Comparison of ENCODE assay signal across 9 mouse cellular contexts in the genomic region with DNA sequence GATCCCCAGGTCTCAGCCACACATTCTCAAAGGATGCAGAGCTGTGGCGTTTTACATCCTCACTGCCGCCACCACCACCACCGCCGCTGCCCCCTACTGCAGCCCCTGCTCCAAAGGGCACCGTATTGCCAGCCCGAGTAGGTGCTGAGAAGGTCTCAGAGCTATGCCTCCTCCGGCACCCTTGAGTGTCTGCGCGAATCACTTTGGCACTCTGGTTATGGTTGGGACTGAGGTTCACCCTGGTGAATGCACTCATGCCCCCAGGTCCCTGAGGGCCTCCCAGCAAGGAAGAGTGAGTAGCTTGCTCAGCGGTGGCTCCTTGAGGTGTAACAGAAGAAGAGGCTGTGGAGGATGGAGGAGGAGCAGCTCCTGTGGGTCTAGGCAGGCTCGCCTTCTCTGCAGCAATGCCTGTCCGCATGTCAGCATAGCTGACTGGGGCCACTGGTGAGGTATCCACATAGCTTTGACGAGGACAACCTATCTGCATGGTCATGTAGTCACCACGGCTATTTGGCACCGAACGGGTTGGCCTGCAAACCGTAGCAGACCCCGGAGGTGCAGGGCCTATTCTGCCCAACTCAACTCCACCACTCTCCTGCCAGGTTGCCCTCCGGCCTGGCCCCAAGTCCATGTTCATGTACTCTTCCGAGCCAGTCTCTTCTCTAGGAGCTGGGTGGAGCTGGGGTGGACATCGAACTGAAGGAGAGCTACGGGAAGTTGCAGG. TPM values are rescaled to one million over a fixed set of nuclear protein-coding genes. Genes with fewer than 3 reads are reported as not detected.
DNase-seq lines count a peak whose midpoint lies in the region; ATAC-seq lines count a peak whose summit lies in the region.
"Had no signal": no experiment of that assay in that cellular context is flagged by ENCODE, and none has a peak within 500 bp of the region (broad histone marks: within the 10 kb centered on the region; RNA-seq: fewer than 3 reads in every experiment).

No protein-coding gene starts in this region.

- H3K4me3 ChIP-seq in forebrain, embryonic 11.5 days (ENCODE audit: low read depth, low read length) = peak overlapping the region; percentile 37
- peak overlapping the region; percentile 75 for H3K4me3 ChIP-seq in limb, embryonic 15.5 days

- H3K4me2 ChIP-seq in forebrain, embryonic 11.5 days (ENCODE audit: low read depth, low read length, severe bottlenecking) = peak overlapping the region; percentile 57
- peak overlapping the region; percentile 73 for H3K4me2 ChIP-seq in limb, embryonic 15.5 days

- peaks cover 17% of the 10 kb centered on the region for H3K4me1 ChIP-seq in forebrain, embryonic 11.5 days (replicated peaks; ENCODE audit: control insufficient read depth, insufficient read depth, low read length)
- peaks cover 44% of the 10 kb centered on the region for H3K4me1 ChIP-seq in limb, embryonic 15.5 days

- peaks cover 17% of the 10 kb centered on the region for H3K36me3 ChIP-seq in forebrain, embryonic 11.5 days (ENCODE audit: control insufficient read depth, insufficient read depth, low read length)
- H3K36me3 ChIP-seq in limb, embryonic 15.5 days = peaks cover 24% of the 10 kb centered on the region
- H3K36me3 ChIP-seq: G1E had no signal

- no peak overlapping the region for H3K27ac ChIP-seq in forebrain, embryonic 11.5 days (ENCODE audit: low read depth, low read length)
- H3K27ac ChIP-seq in limb, embryonic 15.5 days = peak overlapping the region; percentile 69

- no peaks in the 10 kb centered on the region; the same call in 1 of the 2 replicates for H3K9me3 ChIP-seq in forebrain, embryonic 11.5 days (ENCODE audit: control insufficient read depth, low read length)
- no peaks in the 10 kb centered on the region for H3K9me3 ChIP-seq in limb, embryonic 15.5 days

- peak overlapping the region; percentile 66 for H3K9ac ChIP-seq in forebrain, embryonic 11.5 days (ENCODE audit: low read length)
- H3K9ac ChIP-seq in limb, embryonic 15.5 days = peak overlapping the region; percentile 43

- no peaks in the 10 kb centered on the region for H3K27me3 ChIP-seq in forebrain, embryonic 11.5 days (ENCODE audit: control insufficient read depth, insufficient read depth, low read length)
- H3K27me3 ChIP-seq in limb, embryonic 15.5 days = no peaks in the 10 kb centered on the region

- no peak for ATAC-seq in forebrain, embryonic 11.5 days (replicated peaks; ENCODE audit: low FRiP score)
- no peak for ATAC-seq in limb, embryonic 15.5 days (ENCODE audit: insufficient number of reproducible peaks, low FRiP score, low TSS enrichment, low read depth)

- peak; percentile 28 for DNase-seq in kidney, adult 18-20 months
- no peak for DNase-seq in kidney, adult 8-10 months
- DNase-seq in NIH3T3 (ENCODE audit: low read depth) = peak; percentile 39
- peak; percentile 61 for DNase-seq in forebrain, embryonic 11.5 days (ENCODE audit: low spot score)
- DNase-seq in heart, postnatal 4 days = peak; percentile 47
- DNase-seq in skeletal muscle tissue, adult 2 months (ENCODE audit: low read depth, low spot score) = peak; percentile 68
- no peak for DNase-seq in thymus, postnatal 25 days

- 62% methylated on average over 22 of the region's 22 CpGs for WGBS in forebrain, embryonic 11.5 days
- WGBS in limb, embryonic 15.5 days = 64% methylated on average over 22 of the region's 22 CpGs

RNA-seq across cellular contexts. Expression of a gene that starts 4.0 kb away (rescaled TPM):
- 14.2 and 17.5 TPM in 2 replicates for polyA plus RNA-seq in forebrain, embryonic 11.5 days (2014; fragmentation: Nextera tagmentation; extraction: Ambion mirVana)
- 10 to 100 TPM; 39.4 to 43.1 TPM for total RNA-seq in heart, postnatal 4 days (2021)
- 13.4 and 13.5 TPM in 2 replicates for polyA plus RNA-seq in limb, embryonic 15.5 days (2015; fragmentation: Nextera tagmentation; extraction: Ambion mirVana)
- polyA plus RNA-seq: G1E had no signal

RNA-seq across cellular contexts. Expression of a gene that starts 29.0 kb away (rescaled TPM):
- 6.3 and 7.5 TPM in 2 replicates for polyA plus RNA-seq in forebrain, embryonic 11.5 days (2014; fragmentation: Nextera tagmentation; extraction: Ambion mirVana)
- 10 to 100 TPM; 11.6 to 11.8 TPM for total RNA-seq in heart, postnatal 4 days (2021)
- polyA plus RNA-seq in limb, embryonic 15.5 days (2015; fragmentation: Nextera tagmentation; extraction: Ambion mirVana) = 11.0 and 11.2 TPM in 2 replicates

RNA-seq across cellular contexts. Expression of a gene that starts 54.3 kb away (rescaled TPM):
- polyA plus RNA-seq in forebrain, embryonic 11.5 days (2014; fragmentation: Nextera tagmentation; extraction: Ambion mirVana) = 40.2 and 42.7 TPM in 2 replicates
- total RNA-seq in heart, postnatal 4 days (2021) = not detected
- polyA plus RNA-seq in limb, embryonic 15.5 days (2015; fragmentation: Nextera tagmentation; extraction: Ambion mirVana) = 39.8 and 43.6 TPM in 2 replicates
- polyA plus RNA-seq: G1E had no signal

Comparison
In these comparisons a context has a peak if more than half of its experiments do, and no peak if none do; other contexts are left out.
1. DNase-seq: peak in kidney, adult 18-20 months (single experiment), NIH3T3 (single experiment), forebrain, embryonic 11.5 days (single experiment), heart, postnatal 4 days (single experiment) and skeletal muscle tissue, adult 2 months (single experiment); none in kidney, adult 8-10 months (0 of 2) and thymus, postnatal 25 days (single experiment).